Mouse (Mus musculus): ENCODE measurements around the gene Calb2. TPM values are rescaled to one million over a fixed set of nuclear protein-coding genes. Genes with fewer than 3 reads are reported as not detected.
A peak's percentile ranks its signal among the peaks of the same experiment; 100 is the strongest.

Calb2 gene
- total and polyA plus RNA-seq, 3 experiments, result not detected

DNA sequence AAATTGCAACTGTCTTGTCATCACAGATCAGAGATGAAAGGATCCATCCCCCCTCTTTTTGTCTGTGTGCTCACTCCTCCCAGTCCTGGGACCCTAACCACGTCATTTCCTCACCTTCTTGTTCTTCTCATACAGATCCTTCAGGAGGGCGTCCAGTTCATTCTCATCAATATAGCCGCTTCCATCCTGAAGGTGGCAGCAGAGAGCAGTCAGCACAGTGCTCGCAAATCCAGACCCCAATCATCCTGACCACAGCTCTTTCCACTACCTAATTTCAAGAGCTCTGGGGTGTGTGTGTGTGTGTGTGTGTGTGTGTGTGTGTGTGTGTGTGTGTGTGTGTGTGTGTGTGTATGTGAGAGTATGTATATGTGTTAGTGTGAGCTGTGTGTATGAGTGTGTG is 22.5 kb downstream of the Calb2 start:
- dilution Hi-C loops (cut with MboI; ENCODE audit: extremely low pct_ligation_motif_present, extremely low pct_unique_long_range_greater_than_20kb, low sequenced_read_pairs) (no loop called here), in situ Hi-C loops (cut with MboI; ENCODE audit: low pct_ligation_motif_present, low pct_unique_long_range_greater_than_20kb, low sequenced_read_pairs) (no loop called here)
- peak overlapping the region in 1 of 3 experiments; percentile 46 for H3K4me3 ChIP-seq (replicated peaks in 1 of 3; ENCODE audit: low read depth in 2 of 3, low read length in 2 of 3, poor library complexity in 1 of 3)
- peaks cover 10 to 16% of the 10 kb centered on the region in 2 experiments for H3K4me1 ChIP-seq (ENCODE audit: control insufficient read depth in 1 of 2, insufficient read depth in 2 of 2)
- H3K27ac ChIP-seq (ENCODE audit: insufficient read depth, low read depth), result no peak overlapping the region
- no peak overlapping the region for H3K9ac ChIP-seq (ENCODE audit: insufficient read depth, low read depth)
- DNase-seq (ENCODE audit: extremely low read depth), result peak; percentile 89
- peaks cover 12% of the 10 kb centered on the region for H3K27me3 ChIP-seq (replicated peaks)
- TF ChIP-seq MAZ (IDR thresholded peaks at IDR 0.05; ENCODE audit: low read depth, low read length) (no peak; the same call in 1 of the 2 replicates), ZNF384 (IDR thresholded peaks at IDR 0.05; ENCODE audit: low read depth, low read length) (no peak), JUN (IDR thresholded peaks at IDR 0.05; ENCODE audit: insufficient read depth, low read depth, low read length) (no peak), CTCF (conservative IDR thresholded peaks at IDR 0.05 in 1 of 2, IDR thresholded peaks at IDR 0.05 in 1 of 2; ENCODE audit: low read depth in 2 of 2, low read length in 2 of 2) (peak; percentile 68 to 84; a peak in 3 of 4 replicates), MYC (IDR thresholded peaks at IDR 0.05; ENCODE audit: low read depth, low read length) (no peak), TCF12 (IDR thresholded peaks at IDR 0.05; ENCODE audit: low read depth, low read length) (no peak), RCOR1 (conservative IDR thresholded peaks at IDR 0.05; ENCODE audit: low read depth, low read length) (no peak; the same call in 1 of the 2 replicates), NRF1 (IDR thresholded peaks at IDR 0.05; ENCODE audit: low read depth, low read length) (no peak), KAT2A (IDR thresholded peaks at IDR 0.05; ENCODE audit: insufficient replicate concordance, low read length) (no peak), RAD21 (IDR thresholded peaks at IDR 0.05; ENCODE audit: low read depth, low read length) (peak; percentile 73), MXI1 (IDR thresholded peaks at IDR 0.05; ENCODE audit: low read depth, low read length) (0 out of 2 replicates have a peak, but pooled peaks have one; percentile 31), MEF2A (IDR thresholded peaks at IDR 0.05; ENCODE audit: borderline replicate concordance, low read depth, low read length) (0 out of 2 replicates have a peak, but pooled peaks have one; percentile 8), POLR2AphosphoS2 (IDR thresholded peaks at IDR 0.05; ENCODE audit: low read depth, low read length) (no peak), SMC3 (IDR thresholded peaks at IDR 0.05; ENCODE audit: low read depth, low read length) (peak; percentile 78), NELFE (IDR thresholded peaks at IDR 0.05; ENCODE audit: low read depth, low read length) (no peak), MAX (IDR thresholded peaks at IDR 0.05; ENCODE audit: low read length) (no peak), JUND (conservative IDR thresholded peaks at IDR 0.05; ENCODE audit: low read depth, low read length) (0 out of 2 replicates have a peak, but pooled peaks have one; percentile 51), CHD2 (IDR thresholded peaks at IDR 0.05; ENCODE audit: low read length) (no peak), PAX5 (IDR thresholded peaks at IDR 0.05; ENCODE audit: low read length) (no peak), UBTF (IDR thresholded peaks at IDR 0.05; ENCODE audit: low read depth, low read length) (no peak), ZMIZ1 (IDR thresholded peaks at IDR 0.05; ENCODE audit: low read depth, low read length) (no peak), GABPA (IDR thresholded peaks at IDR 0.05; ENCODE audit: insufficient replicate concordance, low read depth, low read length) (no peak), ZKSCAN1 (IDR thresholded peaks at IDR 0.05; ENCODE audit: borderline replicate concordance, low read depth, low read length) (no peak), CHD1 (IDR thresholded peaks at IDR 0.05; ENCODE audit: low read depth, low read length) (no peak), IRF4 (IDR thresholded peaks at IDR 0.05; ENCODE audit: low read depth, low read length) (peak; percentile 68), EP300 (IDR thresholded peaks at IDR 0.05; ENCODE audit: low read length) (peak; percentile 52), ETS1 (conservative IDR thresholded peaks at IDR 0.05; ENCODE audit: low read depth, low read length) (peak; percentile 24; the same call in 1 of the 2 replicates), ELF1 (IDR thresholded peaks at IDR 0.05; ENCODE audit: low read depth, low read length) (no peak), MAFK (IDR thresholded peaks at IDR 0.05; ENCODE audit: insufficient replicate concordance, low read length) (0 out of 2 replicates have a peak, but pooled peaks have one; percentile 6), POLR2A (IDR thresholded peaks at IDR 0.05; ENCODE audit: low read depth, low read length) (no peak), HCFC1 (IDR thresholded peaks at IDR 0.05; ENCODE audit: low read depth, low read length) (no peak), SIN3A (IDR thresholded peaks at IDR 0.05; ENCODE audit: low read length) (peak; percentile 26; the same call in 1 of the 2 replicates), E2F4 (IDR thresholded peaks at IDR 0.05; ENCODE audit: insufficient replicate concordance, low read depth, low read length) (no peak), USF2 (conservative IDR thresholded peaks at IDR 0.05; ENCODE audit: low read depth, low read length) (no peak), USF1 (IDR thresholded peaks at IDR 0.05; ENCODE audit: low read depth, low read length) (no peak), BHLHE40 (IDR thresholded peaks at IDR 0.05; ENCODE audit: low read depth, low read length) (0 out of 2 replicates have a peak, but pooled peaks have one; percentile 13), TBP (conservative IDR thresholded peaks at IDR 0.05; ENCODE audit: low read depth, low read length) (no peak), ZC3H11A (IDR thresholded peaks at IDR 0.05; ENCODE audit: low read depth, low read length) (no peak)
- peak overlapping the region; percentile 78; the same call in 1 of the 2 replicates for H3K4me2 ChIP-seq (ENCODE audit: insufficient read depth, low read depth, poor library complexity, severe bottlenecking)
- no peaks in the 10 kb centered on the region for H3K79me2 ChIP-seq (replicated peaks; ENCODE audit: control insufficient read depth, extremely low read depth, insufficient read depth, poor library complexity, severe bottlenecking)
- H3K36me3 ChIP-seq (replicated peaks in 1 of 2; ENCODE audit: control insufficient read depth in 1 of 2, insufficient read depth in 1 of 2, low read length in 1 of 2), result no peaks in the 10 kb centered on the region
- H3K9me3 ChIP-seq (replicated peaks; ENCODE audit: low read length), result no peaks in the 10 kb centered on the region

Data from CH12.LX (cell line).